Mouse (Mus musculus): Measurements from ENCODE around the gene Hes1.

DNA sequence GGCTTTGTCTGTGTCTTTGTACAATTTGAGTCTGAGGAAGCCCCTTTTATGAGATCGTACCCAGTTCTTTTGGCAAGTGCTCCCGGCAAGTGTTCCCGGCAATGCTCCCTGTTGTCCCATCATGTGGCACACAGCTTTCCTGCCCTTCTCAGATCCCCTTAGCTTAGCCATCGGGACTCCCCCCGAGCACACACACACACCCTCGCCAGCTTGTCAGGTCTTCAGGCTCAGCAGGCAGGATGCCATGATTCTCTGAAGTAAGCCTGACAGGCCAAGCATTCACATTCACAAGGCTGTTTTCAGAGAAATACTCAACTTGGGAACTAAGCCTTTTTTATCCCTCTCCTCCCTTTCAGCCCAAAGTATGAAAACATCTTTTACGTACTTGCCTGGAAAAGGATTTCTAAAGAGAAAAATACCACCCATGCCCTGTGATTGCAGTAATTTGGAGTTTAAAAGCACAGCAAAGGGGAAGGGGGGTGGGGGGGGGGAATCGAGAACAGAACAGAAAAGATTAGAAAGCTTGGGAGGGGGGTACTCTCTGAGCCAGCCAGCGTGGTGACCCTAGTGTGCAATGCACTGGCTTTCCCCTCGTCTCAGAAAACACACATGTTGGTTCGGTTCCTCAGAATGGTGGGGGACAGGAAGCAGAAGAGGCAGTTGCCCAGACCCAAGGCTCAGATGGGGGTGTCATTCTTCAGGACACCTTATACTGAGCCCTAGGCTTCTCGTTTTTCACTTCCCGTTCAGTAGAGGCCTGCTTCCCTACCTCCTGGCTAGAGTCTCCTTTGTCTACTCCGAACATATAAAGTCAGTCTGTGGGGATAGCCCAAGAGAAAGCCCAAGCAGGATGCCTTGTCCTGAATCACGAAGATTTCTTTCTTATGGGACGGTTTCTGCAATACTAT lies 41.0 kb upstream of the Hes1 start:
- TF ChIP-seq CTCF (conservative IDR thresholded peaks at IDR 0.05; ENCODE audit: low read length) (no peak), POU5F1 (IDR thresholded peaks at IDR 0.05; ENCODE audit: borderline replicate concordance, low read length) (no peak)
